Mouse (Mus musculus): ENCODE measurements around the gene Foxp2.

- no peak for TF ChIP-seq CTCF (IDR thresholded peaks at IDR 0.05; ENCODE audit: extremely low read depth, insufficient read depth, low read length)
- no peak for TF ChIP-seq POLR2A (IDR thresholded peaks at IDR 0.05; ENCODE audit: extremely low read depth, insufficient read depth, low read length)
These were observed 250.5 kb downstream of the Foxp2 start for GRCm38 (mm10) chr6:15151619-15152018.

Measured in cortical plate, adult 2 months (tissue).